Mouse (Mus musculus) left cerebral cortex, postnatal 10 days (tissue): ENCODE results near the gene Klra4. TPM values are rescaled to one million over a fixed set of nuclear protein-coding genes. Genes with fewer than 3 reads are reported as not detected.
"Not testable (repeated sequence)": the region's sequence is repeated elsewhere in the genome, so short reads cannot be mapped to it uniquely, and the experiment has no call there.

ENCODE experiments used
- DNase-seq, 2 experiments: peaks; one replicate each; pipeline ENCODE4 v3.0.0; 2021 to 2022; ENCODE audit warnings: low spot score in 2 of 2, mixed read lengths in 1 of 2; ENCODE audit errors: extremely low spot score in 1 of 2
- intact Hi-C: fragments of 180-260 bp; cut with DNase I; formaldehyde crosslinking; loops from one replicate; pipeline ENCODE4 v1.15.1; 2025
- total RNA-seq, 2 experiments: library from RNA; stranded (reverse); gene quantifications; 2 replicates each; pipeline ENCODE4 v1.2.3; 2021

Klra4 gene
- not detected for total RNA-seq

GRCm38 (mm10) chr6:130067171-130067570 is at the start of gene Klra4:
Gene Klra4 (minus strand): TSS chr6:130067271.
- DNase-seq, intact Hi-C loops: not testable (repeated sequence)

- DNase-seq = no peak
- intact Hi-C loops = no loop called here
Observed at GRCm38 (mm10) chr6:130110485-130110884, 43.4 kb upstream of the Klra4 start.

GRCm38 (mm10) chr6:130102743-130103142 is 35.7 kb upstream of the Klra4 start:
- DNase-seq, intact Hi-C loops: not testable (repeated sequence)

- intact Hi-C loops = no loop called here
- no peak for DNase-seq
Observed at GRCm38 (mm10) chr6:130092336-130092948, 25.4 kb upstream of the Klra4 start.

GRCm38 (mm10) chr6:130065196-130065595 is 1.9 kb downstream of the Klra4 start:
- intact Hi-C loops = no loop called here
- DNase-seq = no peak

- intact Hi-C loops, DNase-seq: not testable (repeated sequence)
Observed at GRCm38 (mm10) chr6:130035146-130035545, 31.9 kb downstream of the Klra4 start.

- intact Hi-C loops, DNase-seq: not testable (repeated sequence)
Observed at GRCm38 (mm10) chr6:130031493-130032089, 35.5 kb downstream of the Klra4 start.

- intact Hi-C loops = no loop called here
- DNase-seq = no peak
Observed at GRCm38 (mm10) chr6:130026854-130027253, 40.2 kb downstream of the Klra4 start, which contains the start of gene Klra6. Gene Klra6 (minus strand): TSS chr6:130026954.

Other genes starting within 250 kb of the Klra4 start
- not detected for gene Gm17631, start 204.6 kb downstream of the Klra4 start, total RNA-seq
- gene Klra17, start 190.6 kb downstream of the Klra4 start, total RNA-seq = not detected
- gene Klra5, start 149.6 kb downstream of the Klra4 start, total RNA-seq = not detected
- gene Klra6, start 40.3 kb downstream of the Klra4 start, total RNA-seq = not detected
- not detected for gene Klra8, start 62.6 kb upstream of the Klra4 start, total RNA-seq
- not detected for gene Klra9, start 125.8 kb upstream of the Klra4 start, total RNA-seq
- gene Klra7, start 166.1 kb upstream of the Klra4 start, total RNA-seq = not detected
- not detected for gene Klra10, start 214.7 kb upstream of the Klra4 start, total RNA-seq